Mouse (Mus musculus): Measurements from ENCODE around the gene Anapc11.

- TF ChIP-seq CTCF (IDR thresholded peaks at IDR 0.05; ENCODE audit: low read depth), result no peak
- TF ChIP-seq EP300 (optimal IDR thresholded peaks at IDR 0.05), result no peak
Measured at GRCm38 (mm10) chr11:120605667-120606066, 7.4 kb downstream of the Anapc11 start.
